ENCODE assay signal across 15 mouse cellular contexts in genomic region chr1:54815206-54815855, GRCm38 (mm10).
DNase-seq lines count a peak whose midpoint lies in the region; ATAC-seq and TF ChIP-seq lines count a peak whose summit lies in the region.
"Had no signal": no experiment of that assay in that cellular context is flagged by ENCODE, and none has a peak within 500 bp of the region (broad histone marks: within the 10 kb centered on the region; RNA-seq: fewer than 3 reads in every experiment).

No protein-coding gene starts in this region.

- no peak for TF ChIP-seq CTCF in liver, postnatal 0 days (IDR thresholded peaks at IDR 0.05; ENCODE audit: low read depth)
- TF ChIP-seq CTCF in hindbrain, postnatal 0 days (IDR thresholded peaks at IDR 0.05; ENCODE audit: low read depth) = no peak

- H3K4me1 ChIP-seq in hindbrain, embryonic 12.5 days = 0 out of 2 replicates have a peak, but pooled peaks cover 2% of the 10 kb centered on the region
- no peaks in the 10 kb centered on the region for H3K4me1 ChIP-seq in hindbrain, embryonic 11.5 days (replicated peaks; ENCODE audit: control insufficient read depth, insufficient read depth, low read length)
- peaks cover 8% of the 10 kb centered on the region for H3K4me1 ChIP-seq in liver, postnatal 0 days (ENCODE audit: insufficient read depth)
- peaks cover 3% of the 10 kb centered on the region; the same call in 1 of the 2 replicates for H3K4me1 ChIP-seq in liver, embryonic 11.5 days (replicated peaks; ENCODE audit: control insufficient read depth, insufficient read depth, low read length)
- no peaks in the 10 kb centered on the region; the same call in 1 of the 2 replicates for H3K4me1 ChIP-seq in hindbrain, postnatal 0 days (ENCODE audit: insufficient read depth, low read length)
- H3K4me1 ChIP-seq in stomach, embryonic 14.5 days (ENCODE audit: control insufficient read depth, insufficient read depth, low read length) = 0 out of 2 replicates have a peak, but pooled peaks cover 8% of the 10 kb centered on the region
- no peaks in the 10 kb centered on the region for H3K4me1 ChIP-seq in forebrain, embryonic 15.5 days

- no peaks in the 10 kb centered on the region for H3K9me3 ChIP-seq in hindbrain, embryonic 12.5 days (replicated peaks)
- no peaks in the 10 kb centered on the region for H3K9me3 ChIP-seq in hindbrain, embryonic 11.5 days (ENCODE audit: control insufficient read depth, low read length)
- no peaks in the 10 kb centered on the region for H3K9me3 ChIP-seq in liver, postnatal 0 days (ENCODE audit: low read length)
- no peaks in the 10 kb centered on the region for H3K9me3 ChIP-seq in liver, embryonic 11.5 days (ENCODE audit: control insufficient read depth, low read length)
- no peaks in the 10 kb centered on the region for H3K9me3 ChIP-seq in hindbrain, postnatal 0 days (ENCODE audit: low read length)
- H3K9me3 ChIP-seq in stomach, embryonic 14.5 days (ENCODE audit: control insufficient read depth, low read depth, low read length) = no peaks in the 10 kb centered on the region
- no peaks in the 10 kb centered on the region for H3K9me3 ChIP-seq in forebrain, embryonic 15.5 days
- H3K9me3 ChIP-seq: G1E had no signal

- H3K27me3 ChIP-seq in hindbrain, embryonic 12.5 days = no peaks in the 10 kb centered on the region
- H3K27me3 ChIP-seq in hindbrain, embryonic 11.5 days (ENCODE audit: control insufficient read depth, insufficient read depth, low read length) = no peaks in the 10 kb centered on the region
- no peaks in the 10 kb centered on the region for H3K27me3 ChIP-seq in liver, postnatal 0 days (ENCODE audit: insufficient read depth, low read length)
- no peaks in the 10 kb centered on the region for H3K27me3 ChIP-seq in liver, embryonic 11.5 days (replicated peaks; ENCODE audit: control insufficient read depth, insufficient read depth, low read length)
- no peaks in the 10 kb centered on the region for H3K27me3 ChIP-seq in hindbrain, postnatal 0 days (ENCODE audit: insufficient read depth, low read length)
- H3K27me3 ChIP-seq in stomach, embryonic 14.5 days (ENCODE audit: control insufficient read depth, insufficient read depth, low read length) = no peaks in the 10 kb centered on the region
- no peaks in the 10 kb centered on the region for H3K27me3 ChIP-seq in forebrain, embryonic 15.5 days

- ATAC-seq in hindbrain, embryonic 12.5 days (ENCODE audit: low FRiP score) = no peak
- no peak for ATAC-seq in hindbrain, embryonic 11.5 days (ENCODE audit: low FRiP score)
- peak; percentile 55; the same call in 1 of the 2 replicates for ATAC-seq in liver, postnatal 0 days
- no peak for ATAC-seq in liver, embryonic 11.5 days (replicated peaks; ENCODE audit: low FRiP score)
- peak; percentile 67; the same call in 1 of the 2 replicates for ATAC-seq in hindbrain, postnatal 0 days
- ATAC-seq in stomach, embryonic 14.5 days (ENCODE audit: insufficient number of reproducible peaks, insufficient read depth, low FRiP score, low read depth) = peak; percentile 87
- ATAC-seq in forebrain, embryonic 15.5 days (replicated peaks) = no peak

- no peaks in the 10 kb centered on the region for H3K36me3 ChIP-seq in hindbrain, embryonic 12.5 days
- no peaks in the 10 kb centered on the region for H3K36me3 ChIP-seq in hindbrain, embryonic 11.5 days (ENCODE audit: control insufficient read depth, insufficient read depth, low read length)
- no peaks in the 10 kb centered on the region for H3K36me3 ChIP-seq in liver, postnatal 0 days (replicated peaks; ENCODE audit: insufficient read depth, low read length)
- no peaks in the 10 kb centered on the region for H3K36me3 ChIP-seq in liver, embryonic 11.5 days (ENCODE audit: control insufficient read depth, insufficient read depth, low read length)
- no peaks in the 10 kb centered on the region for H3K36me3 ChIP-seq in hindbrain, postnatal 0 days (ENCODE audit: insufficient read depth, low read length)
- H3K36me3 ChIP-seq in stomach, embryonic 14.5 days (ENCODE audit: control insufficient read depth, insufficient read depth, low read length) = no peaks in the 10 kb centered on the region
- no peaks in the 10 kb centered on the region for H3K36me3 ChIP-seq in forebrain, embryonic 15.5 days
- H3K36me3 ChIP-seq: G1E had no signal

- TF ChIP-seq EP300 in liver, postnatal 0 days (IDR thresholded peaks at IDR 0.05; ENCODE audit: low read depth) = no peak

- no peak overlapping the region for H3K9ac ChIP-seq in hindbrain, embryonic 12.5 days
- H3K9ac ChIP-seq in hindbrain, embryonic 11.5 days (ENCODE audit: low read depth, low read length) = no peak overlapping the region
- no peak overlapping the region for H3K9ac ChIP-seq in liver, postnatal 0 days (replicated peaks)
- H3K9ac ChIP-seq in liver, embryonic 11.5 days (ENCODE audit: low read depth, low read length) = no peak overlapping the region
- H3K9ac ChIP-seq in hindbrain, postnatal 0 days (replicated peaks; ENCODE audit: low read length) = no peak overlapping the region
- no peak overlapping the region for H3K9ac ChIP-seq in stomach, embryonic 14.5 days (replicated peaks; ENCODE audit: low read depth, low read length)
- no peak overlapping the region for H3K9ac ChIP-seq in forebrain, embryonic 15.5 days (replicated peaks)

- no peak for DNase-seq in hindbrain, embryonic 11.5 days (ENCODE audit: low spot score)
- no peak for DNase-seq in liver, postnatal 0 days
- no peak for DNase-seq in liver, embryonic 11.5 days (ENCODE audit: low spot score)
- no peak for DNase-seq in hindbrain, postnatal 0 days (ENCODE audit: low spot score)
- DNase-seq in testis, postnatal 10 days (ENCODE audit: low spot score) = no peak
- DNase-seq: adrenal gland, postnatal 25 days; cerebellum, postnatal 10 days; gastrocnemius, postnatal 14 days; left cerebral cortex, postnatal 4 days; lung, adult 18-20 months; thymus, adult 18-20 months had no signal

- H3K27ac ChIP-seq in hindbrain, embryonic 12.5 days = peak overlapping the region; percentile 30; the same call in 1 of the 2 replicates
- no peak overlapping the region for H3K27ac ChIP-seq in hindbrain, embryonic 11.5 days (ENCODE audit: low read depth, low read length)
- no peak overlapping the region for H3K27ac ChIP-seq in liver, postnatal 0 days (ENCODE audit: low read depth)
- no peak overlapping the region for H3K27ac ChIP-seq in liver, embryonic 11.5 days (ENCODE audit: low read depth, low read length)
- H3K27ac ChIP-seq in hindbrain, postnatal 0 days = no peak overlapping the region
- H3K27ac ChIP-seq in stomach, embryonic 14.5 days (ENCODE audit: low read length) = peak overlapping the region; percentile 66; the same call in 1 of the 2 replicates
- H3K27ac ChIP-seq in forebrain, embryonic 15.5 days (replicated peaks) = no peak overlapping the region

- H3K4me2 ChIP-seq in hindbrain, embryonic 12.5 days (replicated peaks) = no peak overlapping the region
- no peak overlapping the region for H3K4me2 ChIP-seq in hindbrain, embryonic 11.5 days (replicated peaks; ENCODE audit: low read depth, low read length)
- H3K4me2 ChIP-seq in liver, postnatal 0 days (ENCODE audit: low read depth, low read length) = no peak overlapping the region
- no peak overlapping the region for H3K4me2 ChIP-seq in liver, embryonic 11.5 days
- no peak overlapping the region for H3K4me2 ChIP-seq in hindbrain, postnatal 0 days (ENCODE audit: low read depth, low read length)
- H3K4me2 ChIP-seq in stomach, embryonic 14.5 days (replicated peaks; ENCODE audit: low read depth, low read length) = no peak overlapping the region
- no peak overlapping the region for H3K4me2 ChIP-seq in forebrain, embryonic 15.5 days (replicated peaks)

- 74% methylated on average over 9 of the region's 9 CpGs for WGBS in hindbrain, embryonic 12.5 days
- WGBS in hindbrain, embryonic 11.5 days = 79% methylated on average over 9 of the region's 9 CpGs
- WGBS in liver, postnatal 0 days (ENCODE audit: insufficient replicate concordance) = 55% methylated on average over 9 of the region's 9 CpGs
- WGBS in liver, embryonic 11.5 days = 70% methylated on average over 9 of the region's 9 CpGs
- 65% methylated on average over 9 of the region's 9 CpGs for WGBS in hindbrain, postnatal 0 days
- 47% methylated on average over 9 of the region's 9 CpGs for WGBS in stomach, embryonic 14.5 days
- 73% methylated on average over 9 of the region's 9 CpGs for WGBS in forebrain, embryonic 15.5 days

- H3K4me3 ChIP-seq in hindbrain, embryonic 12.5 days = no peak overlapping the region
- H3K4me3 ChIP-seq in hindbrain, embryonic 11.5 days (ENCODE audit: low read depth, low read length) = no peak overlapping the region
- H3K4me3 ChIP-seq in liver, postnatal 0 days (ENCODE audit: low read depth, low read length) = no peak overlapping the region
- no peak overlapping the region for H3K4me3 ChIP-seq in liver, embryonic 11.5 days (ENCODE audit: low read depth, low read length)
- no peak overlapping the region for H3K4me3 ChIP-seq in hindbrain, postnatal 0 days (ENCODE audit: low read length)
- H3K4me3 ChIP-seq in stomach, embryonic 14.5 days (ENCODE audit: low read depth, low read length) = no peak overlapping the region
- no peak overlapping the region for H3K4me3 ChIP-seq in forebrain, embryonic 15.5 days

Comparison
In these comparisons a context has a peak if more than half of its experiments do, and no peak if none do; other contexts are left out.
1. ATAC-seq: peak in liver, postnatal 0 days (single experiment), hindbrain, postnatal 0 days (single experiment) and stomach, embryonic 14.5 days (single experiment); none in hindbrain, embryonic 12.5 days (single experiment), hindbrain, embryonic 11.5 days (single experiment), liver, embryonic 11.5 days (single experiment) and forebrain, embryonic 15.5 days (single experiment).
2. H3K27ac ChIP-seq: peak in hindbrain, embryonic 12.5 days (single experiment) and stomach, embryonic 14.5 days (single experiment); none in hindbrain, embryonic 11.5 days (single experiment), liver, postnatal 0 days (single experiment), liver, embryonic 11.5 days (single experiment), hindbrain, postnatal 0 days (single experiment) and forebrain, embryonic 15.5 days (single experiment).